Mouse (Mus musculus) embryo, embryonic 9.5 days (tissue): ENCODE results near the gene Cttnbp2.

Source experiments
- DNase-seq: peaks from one replicate; pipeline ENCODE4 v3.0.0-alpha.2; 2017; ENCODE audit errors: extremely low spot score

Gene Cttnbp2

GRCm38 (mm10) chr6:18467777-18468176 is 46.9 kb downstream of the Cttnbp2 start:
- DNase-seq: no peak

DNA sequence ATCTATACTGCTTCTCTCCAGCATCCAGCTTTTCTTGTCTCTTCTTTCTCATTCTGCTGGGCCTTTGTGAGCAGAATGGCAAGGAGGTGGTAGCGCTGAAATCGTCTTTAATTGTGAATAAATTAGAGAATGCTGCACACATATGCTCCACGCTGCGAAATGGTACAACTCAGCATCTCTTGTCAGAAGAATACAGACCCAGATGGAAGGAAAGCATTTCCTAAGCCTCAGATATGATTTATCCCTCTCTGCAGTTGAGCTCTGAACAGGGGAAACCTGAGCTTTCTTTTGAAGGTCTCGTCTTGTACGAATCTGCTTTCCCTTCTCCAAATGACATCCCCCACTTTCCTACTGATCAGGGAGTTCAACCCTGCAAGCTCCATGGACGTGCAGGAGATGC is 48.4 kb downstream of the Cttnbp2 start:
- DNase-seq: no peak

DNA sequence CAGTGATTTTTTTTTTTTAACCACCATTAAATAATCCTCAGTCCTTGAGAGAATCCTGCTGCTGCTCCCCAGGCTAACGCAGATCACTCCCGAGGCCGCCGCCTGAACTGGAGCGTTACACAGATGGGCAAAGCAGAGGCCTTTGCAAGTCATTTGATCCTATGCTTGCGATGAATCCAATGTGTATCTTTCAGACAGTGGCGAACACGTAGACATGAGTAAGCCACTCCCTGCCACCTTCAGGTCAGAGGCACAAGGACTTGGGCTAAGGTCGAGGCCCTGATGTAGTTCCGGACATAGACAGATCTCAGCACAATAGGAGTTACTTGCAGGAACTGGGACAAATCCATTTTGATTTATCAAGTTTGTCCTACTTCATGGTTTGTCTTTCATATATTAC is 49.0 kb downstream of the Cttnbp2 start:
- no peak for DNase-seq

- DNase-seq: no peak
Measured at GRCm38 (mm10) chr6:18459657-18460056, 55.0 kb downstream of the Cttnbp2 start.

- DNase-seq: no peak
Measured at GRCm38 (mm10) chr6:18450551-18451193, 64.0 kb downstream of the Cttnbp2 start.

- DNase-seq: no peak
Measured at GRCm38 (mm10) chr6:18448078-18448477, 66.6 kb downstream of the Cttnbp2 start.

GRCm38 (mm10) chr6:18446917-18447316 is 67.7 kb downstream of the Cttnbp2 start:
- DNase-seq: no peak

DNA sequence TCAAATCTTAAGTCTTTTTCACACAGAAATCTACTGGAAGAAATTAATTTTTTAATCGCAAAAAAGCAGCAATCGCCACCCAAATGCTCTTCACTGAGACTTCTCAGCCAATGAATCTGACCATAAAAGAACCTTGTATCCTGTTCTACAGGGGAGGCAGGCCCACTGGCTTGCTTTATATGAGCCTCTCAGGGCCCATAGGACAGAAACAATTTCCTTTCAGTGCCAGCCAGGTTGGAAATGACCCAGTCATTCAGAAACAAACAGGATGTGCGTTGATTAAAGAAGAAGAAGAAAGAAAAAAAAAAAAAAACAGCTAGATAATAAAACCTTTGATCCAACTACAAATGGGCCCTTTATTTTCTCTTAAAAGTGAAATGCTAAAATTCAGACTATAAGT is 68.3 kb downstream of the Cttnbp2 start:
- DNase-seq: no peak

DNA sequence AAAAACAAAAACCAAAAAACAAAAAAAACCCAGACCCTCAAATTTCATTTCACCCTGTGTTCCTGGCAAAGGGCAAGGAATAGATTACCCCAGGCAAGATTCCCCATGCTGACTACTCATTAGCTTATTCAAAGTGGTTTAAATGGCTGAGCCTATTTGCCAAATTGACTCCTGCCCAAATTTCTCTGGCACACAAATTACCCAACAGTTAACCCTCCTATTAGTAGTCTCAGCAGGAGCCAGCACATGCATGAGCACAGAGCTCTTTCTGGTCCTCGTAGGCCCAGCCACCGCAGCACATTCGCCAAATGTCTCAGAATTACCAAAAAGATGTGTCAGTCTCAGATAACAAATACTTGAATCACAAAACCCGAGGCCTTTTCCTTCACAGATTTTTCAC is 68.9 kb downstream of the Cttnbp2 start:
- DNase-seq: no peak

GRCm38 (mm10) chr6:18442303-18442702 is 72.3 kb downstream of the Cttnbp2 start:
- no peak for DNase-seq

DNA sequence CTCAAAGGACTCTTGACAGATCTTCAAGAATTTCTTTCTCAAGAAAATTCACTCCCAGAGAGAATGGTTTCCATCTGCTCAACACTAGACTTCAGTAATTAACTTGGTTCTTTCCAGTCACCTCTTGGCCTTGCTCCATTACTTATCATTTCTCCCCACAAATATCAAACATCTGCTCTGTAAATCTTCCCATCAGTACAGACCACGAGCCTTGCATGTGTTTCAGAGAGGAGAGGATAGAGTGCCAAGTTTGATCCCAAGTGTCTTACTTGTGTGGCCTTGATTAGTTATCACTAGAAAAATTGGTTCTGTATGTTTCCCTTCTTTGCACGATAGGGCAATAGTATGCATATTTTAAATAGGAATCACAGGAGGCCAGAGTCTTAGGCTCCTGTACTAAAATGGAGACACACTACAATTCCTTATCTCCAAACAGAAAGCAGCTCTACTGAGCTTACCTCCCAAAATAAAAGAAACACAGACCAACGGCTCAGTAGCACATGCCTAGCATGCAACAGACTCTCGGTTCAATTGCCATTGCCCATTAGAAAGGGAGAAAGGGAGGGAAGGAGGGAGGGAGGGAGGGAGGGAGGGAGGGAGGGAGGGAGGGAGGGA is 73.6 kb downstream of the Cttnbp2 start:
- DNase-seq: no peak

GRCm38 (mm10) chr6:18436127-18436812 is 78.4 kb downstream of the Cttnbp2 start:
- DNase-seq: no peak

GRCm38 (mm10) chr6:18434828-18435531 is 79.7 kb downstream of the Cttnbp2 start:
- no peak for DNase-seq

DNA sequence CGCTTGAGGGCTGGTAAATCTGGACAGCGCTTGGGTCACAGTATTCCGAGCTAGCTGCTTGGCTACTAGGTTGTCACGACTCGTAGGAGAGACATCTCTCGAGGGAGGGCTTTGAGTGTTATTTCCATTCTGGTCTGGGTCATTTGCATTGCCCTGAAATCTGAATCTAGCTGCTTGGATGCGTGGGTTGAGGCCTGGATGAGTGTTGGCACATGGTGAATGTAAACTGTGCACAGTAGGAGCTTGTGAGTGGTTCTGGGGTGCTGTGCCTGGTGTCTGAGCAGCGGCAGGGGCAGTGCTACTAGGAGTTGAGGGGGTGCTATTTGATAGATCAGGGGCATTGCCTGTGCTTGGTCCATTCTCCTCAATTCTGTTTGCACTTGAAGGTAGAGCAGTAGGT is 80.3 kb downstream of the Cttnbp2 start:
- no peak for DNase-seq

DNA sequence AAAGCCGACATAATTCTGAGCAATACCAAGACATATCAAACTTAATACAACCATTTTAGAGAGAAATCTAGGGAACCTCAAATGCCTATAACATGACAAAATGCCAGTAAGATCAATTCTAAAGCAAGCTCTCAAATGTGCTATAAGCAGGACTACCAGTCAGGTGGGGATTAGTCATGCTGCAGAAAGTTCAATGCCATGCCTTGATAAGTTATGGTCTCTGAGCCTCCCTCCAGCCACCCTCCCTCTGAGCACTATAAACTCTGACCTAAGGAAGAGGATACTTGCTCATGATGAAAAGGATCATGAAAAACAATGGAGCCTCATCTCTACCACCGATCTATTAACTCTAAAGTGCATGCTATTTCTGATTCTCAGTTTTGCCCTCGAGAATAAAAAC is 82.3 kb downstream of the Cttnbp2 start:
- no peak for DNase-seq

- DNase-seq: no peak
Measured at GRCm38 (mm10) chr6:18431891-18432290, 82.8 kb downstream of the Cttnbp2 start.

GRCm38 (mm10) chr6:18430062-18430461 is 84.6 kb downstream of the Cttnbp2 start:
- DNase-seq: no peak

- no peak for DNase-seq
Measured at GRCm38 (mm10) chr6:18424822-18425221, 89.8 kb downstream of the Cttnbp2 start.

DNA sequence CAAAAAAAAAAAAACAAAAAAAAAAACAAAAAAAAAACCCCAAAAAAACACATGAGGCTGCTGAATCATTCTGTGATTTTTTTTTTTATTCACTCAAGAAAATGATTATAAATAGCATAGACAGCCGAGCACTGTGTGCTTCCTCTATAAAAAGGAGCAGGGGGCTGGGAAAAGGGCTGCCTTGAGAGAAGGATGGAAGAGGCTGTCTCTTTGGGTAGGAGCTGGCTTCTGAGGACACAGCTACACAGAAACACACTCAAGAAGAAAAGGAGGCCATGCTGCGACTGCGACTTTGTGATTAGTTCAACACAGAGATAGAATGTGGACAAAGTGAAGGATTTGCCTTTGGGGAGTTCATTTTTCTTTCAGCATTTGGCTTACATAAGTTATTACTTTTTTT is 90.3 kb downstream of the Cttnbp2 start:
- DNase-seq: no peak

DNA sequence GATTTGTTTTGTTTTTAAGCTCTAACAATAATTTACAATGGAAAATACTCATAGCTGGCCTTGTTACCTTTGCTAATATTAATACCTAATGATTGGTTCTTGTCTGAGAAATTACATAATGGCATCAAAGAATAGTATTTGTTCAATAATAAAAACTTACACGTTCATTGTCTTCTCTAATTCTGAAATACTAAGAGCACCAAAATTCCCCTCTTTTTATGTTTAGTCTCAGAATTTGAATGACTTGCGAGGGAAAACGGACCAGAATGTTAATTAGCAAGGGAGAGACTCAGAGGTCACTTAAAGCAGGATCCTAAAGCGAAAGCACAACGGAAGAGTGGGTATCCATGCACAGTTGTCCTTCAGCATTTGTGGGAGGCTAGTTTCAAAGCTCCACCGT is 91.5 kb downstream of the Cttnbp2 start:
- no peak for DNase-seq

- DNase-seq: no peak
Measured at GRCm38 (mm10) chr6:18421561-18421960, 93.1 kb downstream of the Cttnbp2 start.

DNA sequence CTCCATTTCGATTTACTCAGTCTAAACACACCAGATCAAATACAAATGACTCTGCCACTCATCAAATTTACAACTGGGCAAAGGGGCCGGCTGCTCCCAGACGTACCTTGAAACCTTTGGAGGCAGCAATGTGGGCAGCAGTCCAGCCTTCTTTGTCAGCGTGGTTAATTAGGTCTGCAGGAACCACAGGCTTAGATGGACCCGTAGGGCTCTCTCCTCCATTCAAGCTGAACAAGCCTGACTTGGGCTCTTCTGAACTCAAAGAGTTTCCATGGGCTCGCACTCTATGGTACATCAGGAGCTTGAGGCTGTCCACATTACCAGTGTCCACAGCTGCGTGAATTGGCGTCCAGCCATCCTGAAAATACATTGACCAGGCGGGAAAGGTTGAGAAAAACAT is 94.0 kb downstream of the Cttnbp2 start:
- no peak for DNase-seq
